Mouse (Mus musculus) Patski (cell line): ENCODE measurements at regions not wholly inside any gene's neighbourhood (a gene's known extent, or its start where the extent isn't known, plus 50 kb on each side); places are given as distances from the start of the nearest gene placed in this dataset.
"Not testable (repeated sequence)": the region's sequence is repeated elsewhere in the genome, so short reads cannot be mapped to it uniquely, and the experiment has no call there.

Experiments
- ATAC-seq: fragments of 100-300 bp; one replicate; pipeline ENCODE4 v1.8.0; 2021
- CTCF ChIA-PET: fragments of 350-600 bp; sonication (Branson Sonifier 250); formaldehyde crosslinking; loops from one replicate; lab custom pipeline; 2022; ENCODE audit warnings: inconsistent platforms; lab: Charles Lee
- POLR2A ChIA-PET: fragments of 350-600 bp; sonication (Branson Sonifier 250); formaldehyde crosslinking; loops from one replicate; lab custom pipeline; 2022; ENCODE audit warnings: antibody characterized with exemption, inconsistent platforms; lab: Charles Lee
- DNase-seq: peaks from one replicate; pipeline ENCODE4 v3.0.0-alpha.2; 2011; ENCODE audit warnings: low read depth, low spot score
- H3K27me3 ChIP-seq: fragments of 371-371 bp; one replicate; pipeline ENCODE4 v1.5.1; 2021
- CTCF ChIP-seq: fragments of 100-300 bp; IDR thresholded peaks from one replicate; pipeline ENCODE4 v1.5.1; 2021
- in situ Hi-C: fragments of 300-500 bp; cut with MboI; formaldehyde crosslinking; loops from 3 replicates; pipeline ENCODE4 v1.11.1; 2018; ENCODE audit warnings: low pct_unique_long_range_greater_than_20kb, mixed read lengths

DNA sequence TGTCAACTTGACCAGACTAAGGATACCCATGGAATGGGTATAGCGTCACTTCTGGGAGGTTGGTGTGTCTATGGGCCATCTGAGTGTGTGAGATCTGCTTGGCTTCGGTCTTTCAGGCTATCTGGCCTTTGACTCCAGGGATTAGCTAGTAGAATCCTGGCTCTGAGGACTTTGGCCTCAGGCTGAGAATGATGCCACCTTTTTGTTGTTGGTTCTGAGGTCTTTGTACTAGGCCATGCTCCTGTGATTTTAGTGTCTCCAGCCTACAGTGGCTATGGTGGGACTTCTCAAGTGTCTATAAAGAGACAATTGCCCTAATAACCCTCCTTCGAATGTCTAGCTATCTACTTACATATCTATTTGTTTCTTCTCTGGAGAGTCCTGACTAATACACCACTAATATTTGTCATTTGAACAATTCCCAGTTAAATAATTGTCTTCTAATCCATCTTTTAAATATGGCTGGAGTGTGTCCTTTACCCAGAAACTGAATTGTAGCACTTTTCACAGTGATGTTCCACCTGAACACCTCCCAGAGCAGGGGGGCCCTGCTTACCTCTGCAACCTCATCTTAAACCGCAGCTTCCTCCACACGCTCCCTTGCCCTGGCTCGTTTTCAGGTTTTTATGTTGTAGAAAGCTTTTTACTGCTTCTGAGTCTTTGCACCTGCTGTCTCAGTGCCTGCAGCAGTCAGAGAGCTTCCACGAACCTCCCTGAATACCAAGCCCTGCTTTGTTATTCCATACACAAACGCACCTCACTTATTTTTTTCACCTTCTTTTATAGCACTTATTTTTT, 303.3 kb downstream of the Sec16b start:
- H3K27me3 ChIP-seq, result peaks cover 6% of the 10 kb centered on the region
- CTCF ChIA-PET, result no interaction called here
- no peak for TF ChIP-seq CTCF
- POLR2A ChIA-PET, result no interaction called here
- in situ Hi-C loops, result no loop called here
- ATAC-seq (no peak), DNase-seq (no peak)

DNA sequence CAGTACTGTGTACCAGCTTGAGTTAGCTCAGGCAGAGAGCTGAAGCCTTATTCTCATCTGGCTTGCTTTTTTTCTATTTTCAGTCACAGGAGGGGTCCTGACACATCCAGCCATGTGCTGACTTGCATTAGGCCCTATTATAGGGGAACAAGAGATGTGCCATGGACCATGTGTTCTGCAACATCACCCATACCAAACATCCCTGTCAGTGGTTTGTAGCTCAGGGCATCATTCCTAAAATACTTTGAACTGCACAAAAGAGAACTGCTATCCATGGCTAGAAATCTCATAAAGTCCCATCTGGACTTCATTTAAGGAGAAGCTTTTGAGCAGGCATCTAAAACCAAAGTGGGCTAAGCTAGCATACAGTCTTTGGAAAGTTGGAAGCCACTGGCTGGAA, 304.1 kb downstream of the Sec16b start:
- ChIA-PET POLR2A (no interaction called here), CTCF (interaction anchor here (0.6 kb wide), 1 partner anchor 733 kb away, joined by 3 read pairs; no protein-coding TSS in a partner anchor)
- no peak for TF ChIP-seq CTCF
- H3K27me3 ChIP-seq, result peaks cover 6% of the 10 kb centered on the region
- in situ Hi-C loops, result no loop called here
- DNase-seq, result no peak
- ATAC-seq, result no peak

GRCm38 (mm10) chr1:157827966-157828365, 321.4 kb downstream of the Sec16b start:
- DNase-seq (no peak), ATAC-seq (no peak)
- POLR2A ChIA-PET, result no interaction called here
- in situ Hi-C loops, result no loop called here
- no peaks in the 10 kb centered on the region for H3K27me3 ChIP-seq
- CTCF ChIA-PET, result no interaction called here
- no peak for TF ChIP-seq CTCF

DNA sequence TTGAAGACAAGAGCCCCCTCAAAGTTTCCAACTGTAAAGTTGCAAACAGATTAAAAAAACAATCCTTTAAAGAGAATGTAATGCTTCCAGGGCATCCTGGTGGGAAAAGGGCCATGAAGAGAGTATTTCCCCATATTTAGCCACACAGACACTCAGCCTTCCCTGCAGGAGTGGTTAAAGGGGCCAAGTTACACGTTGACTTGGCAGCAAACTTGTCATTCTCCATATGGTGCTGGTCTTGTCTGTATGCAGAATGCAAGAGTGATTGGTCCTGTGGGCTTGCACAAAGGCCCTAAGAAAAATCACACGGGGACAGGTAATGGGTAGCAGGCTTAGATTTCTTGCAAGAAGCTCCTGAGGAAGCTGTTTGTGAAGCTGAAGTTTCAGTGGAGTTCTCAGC, 325.0 kb downstream of the Sec16b start:
- CTCF ChIA-PET, result no interaction called here

GRCm38 (mm10) chr1:157872775-157873174, 366.2 kb downstream of the Sec16b start:
- in situ Hi-C loops, result no loop called here
- no peak for TF ChIP-seq CTCF
- ATAC-seq (no peak), DNase-seq (no peak)
- POLR2A ChIA-PET, result no interaction called here
- no peaks in the 10 kb centered on the region for H3K27me3 ChIP-seq
- CTCF ChIA-PET, result no interaction called here

More for the DNA sequence above, 325.0 kb downstream of the Sec16b start:
- H3K27me3 ChIP-seq, result no peaks in the 10 kb centered on the region
- ATAC-seq, result no peak
- in situ Hi-C loops, result no loop called here
- no peak for TF ChIP-seq CTCF
- no peak for DNase-seq
- POLR2A ChIA-PET, result no interaction called here

DNA sequence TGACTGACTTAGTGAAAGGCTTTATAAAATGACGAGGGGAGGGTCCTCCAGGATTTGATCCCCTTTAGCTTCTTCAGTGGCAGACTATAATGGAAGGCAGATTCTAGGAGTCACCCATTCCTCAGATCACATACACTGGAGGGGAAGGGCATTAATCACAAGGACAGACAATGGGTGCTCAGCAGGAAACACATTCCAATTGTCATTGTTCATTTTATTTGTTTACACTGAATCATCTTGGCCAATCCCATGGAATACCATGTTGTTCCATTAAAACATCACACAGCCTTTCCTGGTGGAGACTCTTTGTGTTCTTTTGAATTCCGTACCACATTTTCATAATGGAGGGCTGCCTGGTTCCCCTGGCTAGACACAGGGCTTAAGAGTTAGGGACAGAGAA, 368.5 kb downstream of the Sec16b start:
- ChIA-PET POLR2A (no interaction called here), CTCF (no interaction called here)
- DNase-seq, result no peak
- H3K27me3 ChIP-seq, result no peaks in the 10 kb centered on the region
- in situ Hi-C loops, result no loop called here
- no peak for TF ChIP-seq CTCF
- ATAC-seq, result no peak

- ATAC-seq, POLR2A ChIA-PET, in situ Hi-C loops, H3K27me3 ChIP-seq, CTCF ChIA-PET, DNase-seq: not testable (repeated sequence)
Measured at GRCm38 (mm10) chr1:157877117-157877516, 370.6 kb downstream of the Sec16b start.

- POLR2A ChIA-PET, result no interaction called here
- peak; percentile 87 for ATAC-seq
- DNase-seq, result peak; percentile 57
- TF ChIP-seq CTCF, result no peak
- no peaks in the 10 kb centered on the region for H3K27me3 ChIP-seq
- CTCF ChIA-PET, result no interaction called here
- in situ Hi-C loops, result no loop called here
Measured at GRCm38 (mm10) chr1:157887146-157887545, 380.6 kb downstream of the Sec16b start.

GRCm38 (mm10) chr1:157888573-157888972, 382.0 kb downstream of the Sec16b start:
- in situ Hi-C loops, result no loop called here
- ChIA-PET POLR2A (no interaction called here), CTCF (no interaction called here)
- no peak for DNase-seq
- H3K27me3 ChIP-seq, result no peaks in the 10 kb centered on the region
- no peak for TF ChIP-seq CTCF
- ATAC-seq, result no peak

DNA sequence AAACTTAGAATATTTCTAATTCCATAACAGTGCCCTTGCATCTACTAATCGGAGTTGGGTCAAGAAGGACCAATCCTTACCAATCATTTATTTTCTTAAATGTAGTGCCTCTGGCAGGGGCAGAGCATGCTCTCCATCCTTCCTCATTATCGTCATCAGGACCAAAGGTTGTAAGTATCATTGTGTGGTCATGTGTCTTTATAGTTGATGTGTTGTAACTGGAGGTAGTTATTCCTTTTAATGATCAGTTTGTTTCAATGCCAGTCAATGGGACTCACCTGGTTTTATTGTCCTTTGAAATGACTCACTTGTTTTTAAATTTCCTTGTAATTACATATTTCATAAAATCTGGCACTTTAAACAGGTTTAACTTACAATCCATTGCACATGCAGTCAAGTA, 399.6 kb downstream of the Sec16b start:
- no peak for TF ChIP-seq CTCF
- H3K27me3 ChIP-seq, result no peaks in the 10 kb centered on the region
- ATAC-seq (no peak), DNase-seq (no peak)
- ChIA-PET POLR2A (no interaction called here), CTCF (no interaction called here)
- in situ Hi-C loops, result no loop called here

GRCm38 (mm10) chr1:157937800-157938348, 418.3 kb downstream of the Brinp2 start:
- in situ Hi-C loops, result no loop called here
- POLR2A ChIA-PET, result no interaction called here
- ATAC-seq, result no peak
- CTCF ChIA-PET, result no interaction called here
- DNase-seq, result no peak
- no peak for TF ChIP-seq CTCF
- H3K27me3 ChIP-seq, result no peaks in the 10 kb centered on the region
